Mouse (Mus musculus) bone marrow, adult 2 months (tissue): ENCODE results near the gene 4931406P16Rik.

ENCODE experiments used
- CTCF ChIP-seq: fragments of 200-500 bp; IDR thresholded peaks from 2 replicates; pipeline ENCODE4 v1.5.1; 2011; ENCODE audit warnings: low read length, control low read depth; ENCODE audit not compliant: control insufficient read depth, insufficient read depth
- POLR2A ChIP-seq: fragments of 200-500 bp; IDR thresholded peaks from 2 replicates; pipeline ENCODE4 v1.6.1; 2011; ENCODE audit warnings: low read depth, mild to moderate bottlenecking, control low read depth, low read length, borderline replicate concordance; ENCODE audit not compliant: control insufficient read depth

- TF ChIP-seq CTCF (no peak), POLR2A (no peak)
Observed at GRCm38 (mm10) chr7:34348011-34348410, 34.7 kb upstream of the 4931406P16Rik start.
